Mouse (Mus musculus) gastrocnemius, postnatal 36 days (tissue): Measurements from ENCODE around the gene Gm38392. TPM values are rescaled to one million over a fixed set of nuclear protein-coding genes. Genes with fewer than 3 reads are reported as not detected.

Experiments used
- DNase-seq, 2 experiments: peaks; one replicate each; pipeline ENCODE4 v3.0.0; 2022
- intact Hi-C: fragments of 180-260 bp; cut with DNase I; formaldehyde crosslinking; loops from one replicate; pipeline ENCODE4 v1.15.1; 2025
- total RNA-seq, 2 experiments: library from RNA; stranded (reverse); gene quantifications; 2 replicates each; pipeline ENCODE4 v1.2.3; 2021

Gene Gm38392
- total RNA-seq, 2 experiments from 2014 or later: 0.35 to 0.51 TPM

DNA sequence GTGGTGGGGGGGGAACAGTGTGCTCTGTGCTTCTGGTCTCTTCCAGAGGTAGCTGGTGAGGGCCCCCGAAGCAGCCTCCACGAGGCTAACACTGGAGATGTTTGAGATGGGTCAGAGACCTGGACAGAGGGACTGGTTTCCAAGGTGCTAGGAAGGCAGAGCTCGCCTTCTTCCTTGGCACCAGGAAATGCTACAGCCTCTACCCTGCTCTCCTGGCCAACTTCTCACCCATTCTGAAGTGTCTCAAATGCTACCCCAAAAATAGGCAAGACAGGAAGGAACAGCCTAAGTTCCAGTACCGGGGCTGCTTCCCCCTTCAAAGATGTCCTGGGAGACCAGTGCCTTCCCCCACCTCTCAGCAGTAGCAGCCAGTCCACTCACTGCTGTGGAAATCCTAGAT, 47.6 kb downstream of the Gm38392 start:
- intact Hi-C loops: no loop called here
- DNase-seq: no peak

DNA sequence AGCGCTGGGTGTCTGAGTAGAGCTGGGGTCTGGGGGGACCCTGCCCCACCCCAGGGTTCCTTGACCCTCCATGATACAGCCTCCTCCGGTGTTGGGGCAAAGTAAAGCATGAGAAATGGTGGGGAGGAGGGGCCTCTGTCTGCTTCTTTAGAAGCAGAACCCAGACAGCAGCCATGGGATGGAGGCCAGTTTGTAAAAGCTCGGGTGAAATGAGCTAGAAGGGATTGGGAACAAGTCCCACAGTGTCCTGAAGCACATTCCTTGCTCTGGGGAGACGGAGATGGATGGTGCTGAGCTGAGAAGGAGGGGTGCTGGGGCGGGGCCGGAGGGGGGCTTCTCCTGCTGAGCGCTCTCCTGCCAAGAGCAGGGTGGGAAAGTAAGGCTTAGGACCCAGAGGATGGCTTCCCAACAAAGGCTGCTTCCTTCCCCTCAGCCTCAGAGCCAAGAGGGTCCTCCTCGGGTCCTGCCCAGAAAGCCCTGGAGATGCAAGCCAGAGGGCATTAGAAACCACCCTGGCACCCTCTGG, 48.1 kb downstream of the Gm38392 start:
- no peak for DNase-seq
- intact Hi-C loops: no loop called here

DNA sequence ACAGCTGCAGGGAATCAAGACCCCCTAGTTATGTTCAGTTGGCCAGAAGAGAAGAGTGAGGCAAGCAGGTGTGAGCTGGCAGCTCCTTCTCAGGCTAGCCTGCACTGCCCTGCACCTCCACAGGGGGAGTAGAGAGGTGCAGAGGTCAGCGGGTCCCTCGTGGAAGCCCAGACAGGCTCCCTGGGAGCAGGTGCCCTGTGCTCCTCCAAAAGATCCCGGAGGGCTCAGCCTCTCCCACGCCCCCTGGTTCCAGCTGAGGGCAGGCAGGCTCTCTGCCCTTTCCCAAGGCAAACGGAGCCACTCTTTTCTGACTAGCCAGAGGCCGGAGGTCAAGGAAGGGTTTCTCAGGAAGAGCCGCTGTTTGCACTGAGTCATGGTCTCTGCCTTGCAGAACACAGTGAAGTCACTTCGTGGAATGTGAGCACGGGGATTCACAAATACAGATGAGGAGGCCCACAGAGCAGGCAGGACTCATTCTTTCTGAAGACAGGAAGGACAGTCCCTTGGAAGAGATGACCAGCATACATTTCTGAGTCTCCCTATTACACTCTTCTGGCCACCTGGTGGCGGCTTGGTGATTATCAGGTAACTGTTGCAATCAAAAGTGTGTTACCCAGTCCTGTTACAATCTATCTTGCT, 49.3 kb downstream of the Gm38392 start:
- DNase-seq: no peak

DNA sequence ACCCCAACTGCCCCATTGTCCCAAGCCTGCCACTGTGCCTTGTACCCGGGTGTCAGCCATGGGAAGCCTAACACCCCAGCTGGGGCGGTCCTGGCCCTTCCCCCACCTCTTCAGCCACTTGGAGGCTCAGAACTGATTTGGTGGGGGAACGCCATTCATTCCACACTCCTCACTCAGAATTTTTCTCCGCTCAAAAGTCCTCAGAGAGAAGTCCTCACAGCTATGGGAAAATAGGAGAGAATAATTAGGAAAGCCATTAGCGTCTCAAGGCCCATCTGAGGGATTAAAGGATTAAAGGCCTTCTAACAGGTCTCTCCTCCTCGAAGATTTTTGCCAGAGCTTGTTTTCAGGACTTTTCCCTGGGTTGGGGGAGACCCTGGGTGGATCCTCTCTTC, 49.9 kb downstream of the Gm38392 start:
- intact Hi-C loops: no loop called here
- no peak for DNase-seq

More for the DNA sequence above, 49.3 kb downstream of the Gm38392 start:
- intact Hi-C loops: no loop called here

DNA sequence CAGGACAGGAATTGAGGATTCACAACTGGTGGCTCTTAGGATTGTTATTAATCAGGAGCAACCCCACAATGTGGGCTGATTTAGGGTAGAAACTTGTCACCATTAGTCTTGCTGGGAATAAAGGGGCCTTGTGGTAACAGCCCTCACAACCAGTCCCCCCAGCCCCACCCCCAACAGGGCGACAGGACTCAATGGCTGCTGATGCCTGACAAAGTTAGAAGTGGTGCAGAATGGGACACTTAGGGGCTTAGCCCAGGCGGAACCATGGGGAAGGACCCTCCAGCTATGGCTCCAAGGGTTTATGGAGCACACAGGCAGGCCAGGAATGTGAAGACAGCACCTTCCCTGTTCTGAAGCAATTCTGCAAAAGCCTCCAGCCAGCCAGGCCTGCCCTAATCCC, 51.4 kb downstream of the Gm38392 start:
- DNase-seq: no peak
- intact Hi-C loops: no loop called here

DNA sequence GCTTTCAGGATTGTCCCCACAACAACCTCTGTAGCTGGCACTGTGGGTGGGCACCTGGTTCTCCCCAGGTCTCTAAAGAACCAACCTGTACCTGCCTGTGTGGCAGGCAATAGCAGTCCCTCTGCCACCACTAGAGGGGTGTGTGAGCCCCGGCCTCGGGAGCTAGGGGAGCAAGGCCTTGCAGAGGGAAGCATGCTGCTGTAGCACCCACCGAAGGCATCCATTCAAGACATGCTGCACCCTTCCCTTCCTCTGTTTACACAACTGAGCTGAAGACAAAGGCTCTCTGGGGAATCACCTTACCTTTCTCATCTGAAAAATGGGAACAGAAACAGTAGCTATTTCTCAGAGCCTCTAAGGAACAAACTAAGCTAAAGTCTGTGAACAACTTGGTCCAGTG, 51.8 kb downstream of the Gm38392 start:
- intact Hi-C loops: no loop called here
- no peak for DNase-seq

DNA sequence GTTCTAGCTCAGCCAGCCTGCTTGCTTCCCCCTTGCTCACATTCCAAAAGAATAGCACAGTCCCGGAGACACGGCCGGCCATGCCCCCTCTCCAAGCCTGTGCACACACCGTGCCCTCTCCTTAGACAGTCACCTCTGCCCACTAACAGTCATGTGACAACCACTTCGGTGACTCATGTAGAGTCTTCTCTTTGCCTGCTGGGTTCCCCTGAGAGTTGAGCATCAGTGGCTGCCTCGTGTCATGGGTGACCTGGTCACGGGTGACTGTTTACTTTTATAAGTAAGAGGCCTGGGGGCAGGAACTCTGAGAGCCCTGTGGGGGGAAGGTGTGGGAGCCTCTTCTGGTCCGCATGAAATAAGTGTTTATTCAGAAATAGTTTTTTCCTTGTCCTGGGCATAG, 53.0 kb downstream of the Gm38392 start:
- intact Hi-C loops: no loop called here
- no peak for DNase-seq

DNA sequence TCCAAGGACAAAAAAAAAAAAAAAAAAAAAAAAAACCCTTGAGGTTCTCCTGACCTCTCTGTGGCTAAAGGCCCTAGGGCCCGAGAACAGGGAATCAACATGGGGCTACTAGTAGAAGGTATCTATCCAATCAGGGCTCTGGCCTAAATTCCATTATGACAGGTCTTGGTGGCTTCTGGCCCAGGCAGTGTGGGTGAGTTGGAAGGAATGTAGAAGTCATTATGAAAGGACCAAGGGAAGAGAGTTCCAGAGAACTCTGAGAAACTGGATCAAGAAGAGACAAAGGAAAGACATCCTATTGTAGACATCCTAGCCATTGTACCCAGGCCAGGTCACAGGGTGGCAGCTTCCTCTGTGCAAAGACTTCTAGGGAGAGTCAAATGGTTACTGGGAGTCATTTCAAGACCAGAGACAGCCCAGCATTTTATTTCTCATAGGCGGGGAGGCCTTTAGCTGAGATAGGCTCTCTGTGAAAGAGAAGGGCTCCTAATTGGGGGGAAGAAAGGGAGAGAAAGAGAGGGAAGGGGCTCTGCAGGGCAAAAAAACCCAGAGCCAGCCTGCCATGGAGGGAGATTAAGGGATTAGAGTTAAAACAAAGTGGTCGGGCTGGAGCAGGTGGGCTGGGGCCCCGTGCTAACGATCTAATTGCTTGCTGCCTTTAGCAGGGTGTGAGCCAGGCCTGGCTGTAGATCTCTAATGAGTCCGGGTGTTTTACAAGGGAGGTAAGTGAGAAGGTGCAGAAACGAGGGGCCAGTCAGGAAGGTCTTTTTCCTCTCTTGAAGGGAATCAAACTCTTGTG, 54.0 kb downstream of the Gm38392 start:
- no peak for DNase-seq
- intact Hi-C loops: no loop called here

DNA sequence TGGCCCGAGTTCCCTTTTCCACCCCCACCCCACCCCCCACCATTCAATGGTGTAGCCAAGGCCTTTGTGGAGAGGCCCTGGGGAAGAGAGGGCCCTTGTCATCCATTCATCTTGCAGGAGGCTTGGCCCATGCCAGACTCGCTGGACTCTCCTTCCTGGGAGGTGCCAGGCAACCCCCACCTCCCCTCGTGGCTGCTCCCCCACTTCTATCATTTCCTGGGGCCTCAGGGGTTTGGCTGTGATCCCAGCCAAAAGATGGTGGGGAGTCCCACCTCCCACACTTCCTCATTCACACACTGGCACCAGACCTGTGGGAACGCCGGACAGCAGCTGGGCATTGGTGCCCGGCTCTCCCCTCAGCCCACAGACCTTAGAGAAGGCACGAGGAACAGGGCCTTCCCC, 54.7 kb downstream of the Gm38392 start:
- intact Hi-C loops: no loop called here
- no peak for DNase-seq

DNA sequence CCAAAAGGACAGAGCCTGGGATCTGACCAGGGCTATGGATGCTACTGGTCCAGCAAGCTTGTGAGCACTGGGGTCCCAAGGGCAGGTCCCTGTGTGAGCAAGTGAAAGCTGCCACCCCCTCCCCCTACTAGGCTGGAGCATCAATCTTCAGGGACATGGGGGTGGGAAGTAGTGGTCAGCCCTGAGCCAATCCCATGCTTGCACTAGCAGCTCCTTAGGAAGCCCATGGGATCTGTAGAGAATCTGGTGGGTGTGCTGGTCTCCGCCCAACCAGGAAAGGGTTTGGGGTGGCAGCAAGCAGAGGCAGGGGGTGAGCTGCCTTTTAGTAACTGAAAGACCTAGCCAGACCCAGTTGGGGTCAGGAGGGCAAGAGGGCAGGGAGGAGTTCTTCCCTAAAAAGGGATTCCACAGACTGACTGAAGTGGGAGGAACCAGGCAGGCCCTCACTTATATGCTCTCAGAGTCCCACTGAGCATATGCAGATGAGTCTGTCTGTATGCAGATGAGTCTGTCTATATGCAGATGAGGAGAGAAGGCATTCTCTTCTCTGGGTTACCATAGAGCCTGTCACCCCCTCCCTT, 55.9 kb downstream of the Gm38392 start:
- DNase-seq: no peak
- intact Hi-C loops: no loop called here

DNA sequence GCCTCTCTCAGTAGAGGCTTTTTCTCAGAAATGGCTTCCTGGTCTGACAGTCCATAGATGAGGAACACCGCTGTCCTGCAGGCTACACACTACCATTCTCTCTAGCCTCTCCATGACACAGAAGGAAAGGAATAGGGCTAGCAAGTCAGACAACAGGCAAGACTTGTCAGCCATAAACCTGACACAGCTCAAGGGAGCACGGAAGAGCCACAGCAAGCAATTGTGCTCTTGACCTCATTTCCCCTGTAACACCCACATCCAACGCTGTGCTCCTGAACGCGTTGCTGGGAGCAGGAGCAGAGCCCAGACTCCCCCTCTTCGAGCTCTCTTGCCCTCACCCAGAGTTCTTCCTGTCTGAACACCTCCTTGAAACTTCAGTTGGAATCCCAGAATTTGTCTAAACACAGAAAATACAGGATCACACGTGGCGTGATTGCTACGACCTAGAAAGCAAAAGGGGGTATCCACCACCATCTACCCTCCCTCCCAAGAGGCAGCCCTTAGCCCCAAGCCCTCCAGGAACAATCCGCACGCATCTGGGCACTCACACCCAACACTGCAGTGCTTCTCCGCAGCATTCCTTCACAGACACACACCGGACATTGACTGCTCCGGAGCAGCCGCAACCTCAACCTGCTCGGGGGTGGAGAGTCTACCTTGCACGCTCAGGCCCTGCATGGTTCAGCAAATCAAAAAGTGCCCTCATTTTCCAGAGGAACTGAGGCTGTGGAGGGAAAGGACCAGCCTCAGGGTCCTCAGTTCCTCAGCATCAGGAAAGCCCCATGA, 56.6 kb downstream of the Gm38392 start:
- intact Hi-C loops: no loop called here
- DNase-seq: no peak

DNA sequence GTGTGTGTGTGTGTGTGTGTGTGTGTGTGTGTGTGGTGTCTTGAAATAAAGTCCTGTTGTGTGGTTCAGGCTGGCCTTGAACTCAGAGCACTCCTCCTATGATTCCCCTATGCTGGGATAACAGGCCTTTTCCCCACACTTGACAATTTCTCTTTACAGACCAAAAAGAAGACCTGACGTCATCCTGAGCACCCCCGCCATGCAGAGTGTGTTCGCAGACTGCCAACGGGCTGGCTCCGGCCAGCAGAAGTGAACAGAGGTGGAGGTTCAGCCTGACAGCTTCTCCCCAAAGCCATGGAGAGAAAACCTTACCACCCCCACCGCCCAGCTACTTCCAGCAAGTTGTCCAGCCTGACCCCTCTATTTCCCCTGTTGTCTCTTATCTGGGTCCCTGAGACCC, 57.5 kb downstream of the Gm38392 start:
- DNase-seq: no peak
- intact Hi-C loops: no loop called here

DNA sequence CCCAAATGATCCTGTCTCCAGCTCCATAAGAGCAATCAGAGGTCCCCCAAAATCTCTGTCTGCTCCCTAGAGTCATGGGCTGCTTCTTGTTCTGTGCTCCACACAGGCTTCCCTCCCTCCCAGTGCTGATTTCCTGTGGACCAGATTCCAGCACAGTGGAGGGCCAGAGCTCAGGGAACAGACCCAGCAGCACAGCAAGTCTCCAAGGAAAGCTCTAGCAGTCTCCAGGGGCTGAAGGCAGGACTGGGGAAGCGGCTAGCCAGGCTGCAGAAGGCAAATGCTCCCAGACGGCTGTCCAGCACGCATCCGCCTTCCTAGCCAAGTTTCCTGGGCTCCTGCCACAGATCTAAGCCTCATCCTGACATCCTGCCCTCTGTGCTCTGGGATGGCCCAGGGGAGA, 58.1 kb downstream of the Gm38392 start:
- intact Hi-C loops: no loop called here
- DNase-seq: no peak

DNA sequence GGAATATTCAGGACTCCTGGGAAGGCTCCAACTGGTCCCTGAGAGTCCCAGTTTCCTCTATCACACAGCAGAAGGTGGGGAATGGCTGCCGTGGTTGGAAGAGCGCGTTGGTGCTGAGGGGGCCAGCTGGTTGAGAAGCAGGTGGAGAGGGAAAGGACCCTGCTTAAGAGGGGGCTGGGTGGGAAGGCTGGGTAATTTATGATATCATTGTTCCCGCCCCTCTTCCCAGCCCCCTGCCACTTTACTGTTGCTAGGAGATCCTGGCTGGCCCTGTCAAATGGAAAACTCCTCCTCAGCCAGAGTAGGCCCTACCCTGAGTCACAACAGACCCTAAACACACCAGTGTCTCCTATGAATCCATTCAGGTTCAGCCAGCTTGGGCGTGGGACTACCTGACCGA, 59.0 kb downstream of the Gm38392 start:
- intact Hi-C loops: no loop called here
- no peak for DNase-seq

DNA sequence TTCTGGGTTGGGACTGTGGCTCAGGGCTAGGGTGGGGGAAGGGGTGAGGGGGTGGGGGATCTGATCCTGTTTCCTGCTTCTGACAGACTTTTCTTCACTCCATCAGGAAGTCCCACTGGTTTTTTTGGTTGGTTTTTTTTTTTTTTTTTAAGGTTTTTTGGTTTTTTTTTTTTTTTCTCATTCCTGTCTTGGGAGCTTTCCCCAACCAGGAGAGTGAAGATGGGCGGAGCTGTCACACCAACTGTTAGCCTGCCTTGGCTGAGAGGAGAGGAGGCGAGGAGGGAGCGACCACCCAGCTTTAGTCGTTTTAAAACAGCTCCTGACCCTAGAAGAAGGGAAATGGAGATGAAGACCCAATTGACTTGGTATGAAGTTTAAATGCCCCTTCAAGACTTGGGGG, 59.8 kb downstream of the Gm38392 start:
- DNase-seq: no peak
- intact Hi-C loops: no loop called here

DNA sequence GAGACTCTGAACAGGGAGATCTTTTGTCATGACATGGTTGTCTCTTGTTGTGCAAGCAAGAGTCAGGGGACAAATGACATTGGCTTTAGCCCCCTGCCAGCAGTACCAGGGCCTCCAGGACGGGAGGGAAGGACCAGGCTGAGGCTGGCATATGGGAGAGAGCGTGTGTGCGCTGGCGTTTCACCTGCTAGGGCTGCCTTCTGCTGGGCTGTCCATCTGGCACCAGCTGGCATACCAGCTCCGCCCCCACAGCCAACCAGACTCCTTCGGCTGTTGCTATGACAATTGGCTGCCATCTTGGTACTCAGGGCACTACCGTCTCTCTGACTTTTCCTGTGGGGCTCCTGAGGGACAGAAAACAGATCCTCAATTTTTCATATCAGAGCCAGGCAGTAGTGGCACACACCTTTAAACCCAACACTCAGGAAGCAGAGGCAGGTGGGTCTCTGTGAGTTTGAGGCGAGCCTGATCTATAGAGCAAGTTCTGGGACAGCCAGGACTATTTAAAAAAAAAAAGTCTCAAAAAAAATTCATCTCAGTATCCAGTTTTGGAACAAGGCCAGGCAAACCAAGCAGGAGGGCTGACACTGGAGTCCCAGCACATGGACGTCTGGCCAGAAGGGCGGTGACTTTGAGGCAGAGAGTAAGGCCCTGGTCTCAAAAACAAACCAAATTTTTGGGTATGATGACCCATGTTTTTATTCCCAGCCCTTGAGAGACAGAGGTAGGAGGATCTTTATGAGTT, 60.7 kb downstream of the Gm38392 start:
- DNase-seq: no peak
- intact Hi-C loops: no loop called here

DNA sequence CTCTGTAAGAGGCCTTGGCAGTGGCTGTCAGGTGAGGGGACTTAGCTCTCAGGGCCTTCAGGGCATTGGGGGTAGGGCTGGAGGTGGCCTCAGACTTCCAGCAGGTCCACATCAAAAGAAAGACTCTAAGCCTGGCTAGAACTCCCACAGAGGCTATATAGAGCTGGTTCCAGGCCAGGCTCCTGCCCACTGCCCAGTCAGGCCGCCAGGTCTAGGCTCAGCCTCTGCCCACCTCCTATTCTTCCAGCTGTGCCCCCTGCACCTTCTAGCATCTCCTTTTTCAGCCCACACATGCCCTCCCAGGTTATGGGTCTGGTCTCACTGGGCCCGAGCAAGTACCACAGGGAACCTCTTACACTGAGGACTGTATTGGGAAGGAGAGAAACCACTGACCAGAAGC, 62.1 kb downstream of the Gm38392 start:
- DNase-seq: no peak
- intact Hi-C loops: no loop called here

DNA sequence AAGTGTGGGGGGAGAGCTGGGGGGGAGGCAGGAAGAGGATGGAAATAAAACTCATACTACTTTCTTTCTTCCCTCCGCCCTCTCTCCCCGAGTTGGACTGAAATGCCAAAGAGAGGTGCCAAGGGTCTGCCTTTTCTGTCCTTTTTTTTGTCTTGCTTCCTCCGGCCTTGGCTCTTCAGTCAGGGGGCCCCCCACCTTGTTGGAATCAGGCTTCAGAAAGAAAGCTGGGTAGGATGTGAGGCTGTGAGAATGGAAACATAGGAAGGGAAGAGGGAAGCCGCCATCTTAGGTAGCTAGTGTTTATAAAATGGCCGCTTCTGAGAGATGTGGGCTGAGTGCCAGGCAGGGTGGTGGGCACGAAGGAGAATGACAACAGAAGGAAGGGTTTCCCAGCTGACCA, 64.6 kb downstream of the Gm38392 start:
- DNase-seq: no peak
- intact Hi-C loops: no loop called here

DNA sequence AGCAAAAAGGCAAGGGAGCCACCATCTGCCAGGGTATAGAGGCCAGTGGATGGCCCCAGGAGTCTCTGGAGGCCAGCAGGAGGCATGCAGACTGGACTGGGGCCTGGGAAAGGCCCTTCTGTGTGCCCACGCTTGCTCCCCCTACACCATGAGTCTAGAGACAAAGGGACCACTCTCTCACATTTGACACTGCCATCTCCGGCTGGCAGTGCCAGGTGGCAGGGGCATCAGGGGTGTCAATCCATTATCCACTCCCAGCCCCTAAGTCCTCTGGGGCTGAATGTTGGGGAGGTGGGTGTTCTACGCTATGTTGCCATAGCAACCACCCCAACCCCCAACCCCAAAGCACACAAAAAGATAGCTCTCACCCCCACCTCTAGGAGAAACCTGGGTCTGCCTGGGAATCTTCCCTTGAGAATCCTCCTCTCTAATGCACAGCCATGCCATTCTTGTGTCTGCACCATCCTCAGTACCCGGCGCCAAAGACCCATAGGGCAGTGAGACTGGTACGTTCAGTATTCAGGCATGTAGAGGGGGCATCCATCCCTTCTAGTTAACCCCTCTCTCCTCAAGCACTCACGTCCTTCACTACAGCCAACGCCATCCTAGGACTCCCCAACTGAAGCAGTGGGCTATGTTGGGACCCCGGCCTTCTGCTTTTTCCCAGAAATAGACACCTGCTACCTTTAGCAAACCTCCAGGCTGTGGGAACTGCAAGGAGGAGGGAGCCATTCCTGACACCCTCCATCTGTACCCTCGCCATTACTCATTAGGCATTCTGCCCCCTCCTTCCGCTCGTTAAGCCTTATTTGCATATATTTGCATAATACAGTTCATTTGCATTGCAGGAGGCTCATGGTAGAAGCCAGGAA, 65.3 kb downstream of the Gm38392 start:
- no peak for DNase-seq
- intact Hi-C loops: no loop called here
